In the genomic region with DNA sequence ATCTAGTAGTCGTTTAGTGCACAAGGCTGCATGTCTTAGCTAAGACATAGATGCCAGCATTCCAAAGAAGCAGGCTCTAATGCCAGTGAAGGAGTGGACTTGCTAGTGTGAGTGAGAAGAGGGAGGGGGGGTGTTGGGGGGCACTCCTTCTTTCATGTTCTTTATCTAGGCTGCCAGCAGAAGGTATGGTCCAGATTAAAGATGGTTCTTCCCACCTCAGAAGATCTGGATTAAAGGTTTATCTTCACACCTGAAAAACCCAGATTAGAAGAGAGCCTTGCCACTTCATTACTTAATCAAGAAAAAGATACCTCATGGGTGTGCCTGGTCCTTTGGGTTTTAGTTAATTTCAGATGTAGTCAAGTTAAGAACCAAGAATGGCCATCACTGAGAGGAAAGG, we compare ENCODE assay signal across 16 mouse cellular contexts.
"Had no signal": no experiment of that assay in that cellular context is flagged by ENCODE, and none has a peak within 500 bp of the region (broad histone marks: within the 10 kb centered on the region; RNA-seq: fewer than 3 reads in every experiment).

No protein-coding gene starts in this region.

- H3K4me2 ChIP-seq: neural tube, embryonic 12.5 days; neural tube, embryonic 13.5 days; neural tube, embryonic 15.5 days; stomach, embryonic 15.5 days had no signal

- H3K4me3 ChIP-seq: neural tube, embryonic 12.5 days; neural tube, embryonic 13.5 days; neural tube, embryonic 15.5 days; stomach, embryonic 15.5 days had no signal

- DNase-seq: right cerebral cortex, adult 18-20 months; right cerebral cortex, postnatal 14 days; right cerebral cortex, postnatal 25 days; right cerebral cortex, postnatal 4 days; spleen, adult 18-20 months; thymus, adult 18-20 months; thymus, adult 2 months; thymus, postnatal 14 days; thymus, postnatal 25 days; thymus, postnatal 36 days; thymus, postnatal 4 days had no signal

- H3K27ac ChIP-seq: neural tube, embryonic 12.5 days; neural tube, embryonic 13.5 days; neural tube, embryonic 15.5 days; stomach, embryonic 15.5 days; stomach, postnatal 0 days had no signal

- H3K4me1 ChIP-seq: neural tube, embryonic 12.5 days; neural tube, embryonic 13.5 days; neural tube, embryonic 15.5 days; stomach, embryonic 15.5 days had no signal

- H3K9ac ChIP-seq: neural tube, embryonic 12.5 days; neural tube, embryonic 13.5 days; neural tube, embryonic 15.5 days; stomach, embryonic 15.5 days had no signal

- H3K27me3 ChIP-seq: neural tube, embryonic 12.5 days; neural tube, embryonic 13.5 days; neural tube, embryonic 15.5 days; stomach, embryonic 15.5 days had no signal

- H3K9me3 ChIP-seq: neural tube, embryonic 12.5 days; neural tube, embryonic 13.5 days; neural tube, embryonic 15.5 days; stomach, embryonic 15.5 days had no signal

- H3K36me3 ChIP-seq: stomach, embryonic 15.5 days had no signal
